Comparison of ENCODE assay signal across 16 mouse cellular contexts in genomic region chr7:30626647-30627046, GRCm38 (mm10). TPM values are rescaled to one million over a fixed set of nuclear protein-coding genes. Genes with fewer than 3 reads are reported as not detected.
DNase-seq lines count a peak whose midpoint lies in the region; ATAC-seq lines count a peak whose summit lies in the region.
"Had no signal": no experiment of that assay in that cellular context is flagged by ENCODE, and none has a peak within 500 bp of the region (broad histone marks: within the 10 kb centered on the region; RNA-seq: fewer than 3 reads in every experiment).

No protein-coding gene starts in this region.

- no peaks in the 10 kb centered on the region for H3K9me3 ChIP-seq in heart, embryonic 12.5 days (replicated peaks)
- H3K9me3 ChIP-seq in midbrain, embryonic 12.5 days: no peaks in the 10 kb centered on the region
- no peaks in the 10 kb centered on the region for H3K9me3 ChIP-seq in midbrain, embryonic 16.5 days (replicated peaks; ENCODE audit: control insufficient read depth, low read length, poor library complexity, severe bottlenecking)
- H3K9me3 ChIP-seq in hindbrain, embryonic 14.5 days (ENCODE audit: control insufficient read depth, low read length): no peaks in the 10 kb centered on the region
- H3K9me3 ChIP-seq in neural tube, embryonic 15.5 days (replicated peaks): no peaks in the 10 kb centered on the region
- H3K9me3 ChIP-seq: heart, embryonic 15.5 days had no signal

- 77% methylated on average over 5 of the region's 5 CpGs for WGBS in heart, embryonic 12.5 days
- WGBS in midbrain, embryonic 12.5 days: 87% methylated on average over 5 of the region's 5 CpGs
- 86% methylated on average over 5 of the region's 5 CpGs for WGBS in midbrain, embryonic 16.5 days
- 89% methylated on average over 5 of the region's 5 CpGs for WGBS in hindbrain, embryonic 14.5 days
- WGBS in neural tube, embryonic 15.5 days: 90% methylated on average over 5 of the region's 5 CpGs

- no peak for DNase-seq in heart, postnatal 14 days
- DNase-seq in hindbrain, embryonic 14.5 days (ENCODE audit: low spot score): no peak

- peaks cover 14% of the 10 kb centered on the region for H3K27me3 ChIP-seq in heart, embryonic 12.5 days (replicated peaks)
- peaks cover 23% of the 10 kb centered on the region for H3K27me3 ChIP-seq in midbrain, embryonic 12.5 days
- H3K27me3 ChIP-seq in midbrain, embryonic 16.5 days (ENCODE audit: control insufficient read depth, insufficient read depth, low read depth, low read length): peaks cover 14% of the 10 kb centered on the region
- peaks cover 10% of the 10 kb centered on the region for H3K27me3 ChIP-seq in hindbrain, embryonic 14.5 days (ENCODE audit: control insufficient read depth, insufficient read depth, low read length)
- peaks cover 28% of the 10 kb centered on the region for H3K27me3 ChIP-seq in neural tube, embryonic 15.5 days (replicated peaks)

- no peak overlapping the region; the same call in 1 of the 2 replicates for H3K4me3 ChIP-seq in heart, embryonic 12.5 days
- H3K4me3 ChIP-seq in midbrain, embryonic 12.5 days: no peak overlapping the region
- H3K4me3 ChIP-seq in midbrain, embryonic 16.5 days (ENCODE audit: low read depth, low read length): no peak overlapping the region
- peak overlapping the region; percentile 63; the same call in 1 of the 2 replicates for H3K4me3 ChIP-seq in hindbrain, embryonic 14.5 days (replicated peaks; ENCODE audit: low read length)
- no peak overlapping the region for H3K4me3 ChIP-seq in neural tube, embryonic 15.5 days (replicated peaks)

- no peak for ATAC-seq in heart, embryonic 12.5 days (ENCODE audit: insufficient number of reproducible peaks, low FRiP score)
- ATAC-seq in midbrain, embryonic 12.5 days (ENCODE audit: low FRiP score, low read depth): 0 out of 2 replicates have a peak, but pooled peaks have one; percentile 4
- ATAC-seq in midbrain, embryonic 16.5 days: no peak
- no peak for ATAC-seq in hindbrain, embryonic 14.5 days (ENCODE audit: low FRiP score)
- ATAC-seq in neural tube, embryonic 15.5 days (ENCODE audit: low FRiP score): peak; percentile 18; the same call in 1 of the 2 replicates
- no peak for ATAC-seq in inflammation-experienced regulatory T-cells, adult 6 months
- no peak for ATAC-seq in erythroid progenitor cell, adult 5-6 weeks (replicated peaks; ENCODE audit: low FRiP score, poor library complexity, severe bottlenecking)

- H3K4me1 ChIP-seq in heart, embryonic 12.5 days (replicated peaks): peaks cover 22% of the 10 kb centered on the region
- H3K4me1 ChIP-seq in midbrain, embryonic 12.5 days: peaks cover 12% of the 10 kb centered on the region
- peaks cover 9% of the 10 kb centered on the region for H3K4me1 ChIP-seq in midbrain, embryonic 16.5 days (ENCODE audit: control insufficient read depth, insufficient read depth, low read length)
- peaks cover 12% of the 10 kb centered on the region for H3K4me1 ChIP-seq in hindbrain, embryonic 14.5 days (replicated peaks; ENCODE audit: control insufficient read depth, insufficient read depth, low read length)
- H3K4me1 ChIP-seq in neural tube, embryonic 15.5 days: peaks cover 13% of the 10 kb centered on the region

- H3K9ac ChIP-seq in heart, embryonic 12.5 days: no peak overlapping the region
- H3K9ac ChIP-seq in midbrain, embryonic 12.5 days (replicated peaks): no peak overlapping the region
- H3K9ac ChIP-seq in midbrain, embryonic 16.5 days (ENCODE audit: low read depth, low read length): no peak overlapping the region
- no peak overlapping the region; the same call in 1 of the 2 replicates for H3K9ac ChIP-seq in hindbrain, embryonic 14.5 days
- no peak overlapping the region for H3K9ac ChIP-seq in neural tube, embryonic 15.5 days (replicated peaks)

- peaks cover 30% of the 10 kb centered on the region for H3K36me3 ChIP-seq in heart, embryonic 12.5 days
- peaks cover 28% of the 10 kb centered on the region for H3K36me3 ChIP-seq in midbrain, embryonic 12.5 days
- peaks cover 8% of the 10 kb centered on the region; the same call in 1 of the 2 replicates for H3K36me3 ChIP-seq in midbrain, embryonic 16.5 days (ENCODE audit: control insufficient read depth, insufficient read depth, low read length)
- H3K36me3 ChIP-seq in hindbrain, embryonic 14.5 days (replicated peaks; ENCODE audit: control insufficient read depth, insufficient read depth): peaks cover 31% of the 10 kb centered on the region
- peaks cover 25% of the 10 kb centered on the region for H3K36me3 ChIP-seq in neural tube, embryonic 15.5 days

- no peak overlapping the region for H3K27ac ChIP-seq in heart, embryonic 12.5 days (ENCODE audit: poor library complexity, severe bottlenecking)
- H3K27ac ChIP-seq in midbrain, embryonic 12.5 days (replicated peaks): no peak overlapping the region
- H3K27ac ChIP-seq in midbrain, embryonic 16.5 days (ENCODE audit: low read length): no peak overlapping the region
- H3K27ac ChIP-seq in hindbrain, embryonic 14.5 days: no peak overlapping the region
- H3K27ac ChIP-seq in neural tube, embryonic 15.5 days (replicated peaks): 0 out of 2 replicates have a peak overlapping the region, but pooled peaks have one; percentile 61

- peak overlapping the region; percentile 57; the same call in 1 of the 2 replicates for H3K4me2 ChIP-seq in heart, embryonic 12.5 days
- peak overlapping the region; percentile 95; the same call in 1 of the 2 replicates for H3K4me2 ChIP-seq in midbrain, embryonic 12.5 days (replicated peaks)
- H3K4me2 ChIP-seq in midbrain, embryonic 16.5 days (ENCODE audit: low read length): no peak overlapping the region; the same call in 1 of the 2 replicates
- H3K4me2 ChIP-seq in hindbrain, embryonic 14.5 days (replicated peaks): peak overlapping the region; percentile 53
- peak overlapping the region; percentile 89; the same call in 1 of the 2 replicates for H3K4me2 ChIP-seq in neural tube, embryonic 15.5 days

- intact Hi-C loops in heart, postnatal 14 days (cut with DNase I): no loop called here

RNA-seq across cellular contexts. Expression of gene Cox6b1, which starts 0.7 kb away (rescaled TPM):
- polyA plus RNA-seq in heart, embryonic 12.5 days (2016; fragmentation: Nextera tagmentation; extraction: Ambion mirVana): 1,789 and 1,831 TPM in 2 replicates
- total RNA-seq in heart, postnatal 14 days (2021): 1,000 to 10,000 TPM; 4,389 to 4,822 TPM
- 801 and 832 TPM in 2 replicates for polyA plus RNA-seq in midbrain, embryonic 12.5 days (2016; fragmentation: Nextera tagmentation; extraction: Ambion mirVana)
- polyA plus RNA-seq in midbrain, embryonic 16.5 days (2015; fragmentation: Nextera tagmentation; extraction: Ambion mirVana): 1,035 and 1,037 TPM in 2 replicates
- polyA plus RNA-seq in hindbrain, embryonic 14.5 days (2014; fragmentation: Nextera tagmentation; extraction: Ambion mirVana): 1,184 and 1,299 TPM in 2 replicates
- 1,176 and 1,358 TPM in 2 replicates for polyA plus RNA-seq in neural tube, embryonic 15.5 days (2015; fragmentation: Nextera tagmentation; extraction: Ambion mirVana)
- 100 to 1,000 TPM; 376 to 780 (median 668) TPM for polyA plus RNA-seq in inflammation-experienced regulatory T-cells, adult 6 months (2017; shearing (Covaris generic))
- 152 and 165 TPM in 2 replicates for total RNA-seq in erythroid progenitor cell, adult 5-6 weeks (2015; ENCODE audit: low replicate concordance)
- 128 and 263 TPM in 2 replicates for total RNA-seq in erythroid progenitor cell, adult 5-6 weeks (2017; ENCODE audit: low replicate concordance)

RNA-seq across cellular contexts. Expression of gene Etv2, which starts 9.0 kb away (rescaled TPM):
- 1.1 and 1.4 TPM in 2 replicates for polyA plus RNA-seq in heart, embryonic 12.5 days (2016; fragmentation: Nextera tagmentation; extraction: Ambion mirVana)
- total RNA-seq in heart, postnatal 14 days (2021): not detected
- not detected in 2 replicates for polyA plus RNA-seq in midbrain, embryonic 12.5 days (2016; fragmentation: Nextera tagmentation; extraction: Ambion mirVana)
- polyA plus RNA-seq in midbrain, embryonic 16.5 days (2015; fragmentation: Nextera tagmentation; extraction: Ambion mirVana): not detected in 2 replicates
- polyA plus RNA-seq in hindbrain, embryonic 14.5 days (2014; fragmentation: Nextera tagmentation; extraction: Ambion mirVana): 0.19 TPM in 1 of 2 replicates, not detected in the other
- polyA plus RNA-seq in neural tube, embryonic 15.5 days (2015; fragmentation: Nextera tagmentation; extraction: Ambion mirVana): not detected in 2 replicates
- not detected for polyA plus RNA-seq in inflammation-experienced regulatory T-cells, adult 6 months (2017; shearing (Covaris generic))
- not detected in 2 replicates for total RNA-seq in erythroid progenitor cell, adult 5-6 weeks (2015; ENCODE audit: low replicate concordance)
- not detected in 2 replicates for total RNA-seq in erythroid progenitor cell, adult 5-6 weeks (2017; ENCODE audit: low replicate concordance)
- total RNA-seq: adrenal gland, postnatal 10 days; gastrocnemius, adult 8-10 months; left cerebral cortex, postnatal 4 days had no signal
- polyA plus RNA-seq: C2C12; heart, embryonic 15.5 days; kidney, adult 2 months; neural tube, embryonic 11.5 days; thymus, postnatal 0 days had no signal

RNA-seq across cellular contexts. Expression of gene Upk1a, which starts 14.0 kb away (rescaled TPM):
- polyA plus RNA-seq in heart, embryonic 12.5 days (2016; fragmentation: Nextera tagmentation; extraction: Ambion mirVana): 0.44 and 2.5 TPM in 2 replicates
- total RNA-seq in heart, postnatal 14 days (2021): under 1 TPM; 0.34 to 0.38 TPM
- polyA plus RNA-seq in midbrain, embryonic 12.5 days (2016; fragmentation: Nextera tagmentation; extraction: Ambion mirVana): 0.75 and 0.85 TPM in 2 replicates
- polyA plus RNA-seq in midbrain, embryonic 16.5 days (2015; fragmentation: Nextera tagmentation; extraction: Ambion mirVana): 0.29 and 0.46 TPM in 2 replicates
- 0.43 and 0.76 TPM in 2 replicates for polyA plus RNA-seq in hindbrain, embryonic 14.5 days (2014; fragmentation: Nextera tagmentation; extraction: Ambion mirVana)
- polyA plus RNA-seq in neural tube, embryonic 15.5 days (2015; fragmentation: Nextera tagmentation; extraction: Ambion mirVana): 0.87 and 2.3 TPM in 2 replicates
- polyA plus RNA-seq in inflammation-experienced regulatory T-cells, adult 6 months (2017; shearing (Covaris generic)): 1 to 10 TPM in 2 of 3 experiments, under 1 TPM in 1; 0.47 to 3.1 (median 1.5) TPM
- not detected in 2 replicates for total RNA-seq in erythroid progenitor cell, adult 5-6 weeks (2015; ENCODE audit: low replicate concordance)
- total RNA-seq in erythroid progenitor cell, adult 5-6 weeks (2017; ENCODE audit: low replicate concordance): 2.7 TPM in 1 of 2 replicates, not detected in the other

RNA-seq across cellular contexts. Expression of gene Rbm42, which starts 23.5 kb away (rescaled TPM):
- polyA plus RNA-seq in heart, embryonic 12.5 days (2016; fragmentation: Nextera tagmentation; extraction: Ambion mirVana): 96.5 and 103 TPM in 2 replicates
- total RNA-seq in heart, postnatal 14 days (2021): 10 to 100 TPM; 49.1 to 53.1 TPM
- 153 and 154 TPM in 2 replicates for polyA plus RNA-seq in midbrain, embryonic 12.5 days (2016; fragmentation: Nextera tagmentation; extraction: Ambion mirVana)
- polyA plus RNA-seq in midbrain, embryonic 16.5 days (2015; fragmentation: Nextera tagmentation; extraction: Ambion mirVana): 127 and 132 TPM in 2 replicates
- 115 and 118 TPM in 2 replicates for polyA plus RNA-seq in hindbrain, embryonic 14.5 days (2014; fragmentation: Nextera tagmentation; extraction: Ambion mirVana)
- 125 and 129 TPM in 2 replicates for polyA plus RNA-seq in neural tube, embryonic 15.5 days (2015; fragmentation: Nextera tagmentation; extraction: Ambion mirVana)
- 10 to 100 TPM; 21.7 to 30.7 (median 28.0) TPM for polyA plus RNA-seq in inflammation-experienced regulatory T-cells, adult 6 months (2017; shearing (Covaris generic))
- total RNA-seq in erythroid progenitor cell, adult 5-6 weeks (2015; ENCODE audit: low replicate concordance): 35.0 and 44.9 TPM in 2 replicates
- 11.4 and 26.3 TPM in 2 replicates for total RNA-seq in erythroid progenitor cell, adult 5-6 weeks (2017; ENCODE audit: low replicate concordance)

RNA-seq across cellular contexts. Expression of gene Zbtb32, which starts 27.9 kb away (rescaled TPM):
- polyA plus RNA-seq in heart, embryonic 12.5 days (2016; fragmentation: Nextera tagmentation; extraction: Ambion mirVana): 0.09 and 0.44 TPM in 2 replicates
- not detected for total RNA-seq in heart, postnatal 14 days (2021)
- polyA plus RNA-seq in midbrain, embryonic 12.5 days (2016; fragmentation: Nextera tagmentation; extraction: Ambion mirVana): 0.34 and 0.47 TPM in 2 replicates
- 0.20 and 0.22 TPM in 2 replicates for polyA plus RNA-seq in midbrain, embryonic 16.5 days (2015; fragmentation: Nextera tagmentation; extraction: Ambion mirVana)
- 0.35 and 0.42 TPM in 2 replicates for polyA plus RNA-seq in hindbrain, embryonic 14.5 days (2014; fragmentation: Nextera tagmentation; extraction: Ambion mirVana)
- polyA plus RNA-seq in neural tube, embryonic 15.5 days (2015; fragmentation: Nextera tagmentation; extraction: Ambion mirVana): 0.37 and 0.44 TPM in 2 replicates
- 10 to 100 TPM; 11.7 to 28.7 (median 11.9) TPM for polyA plus RNA-seq in inflammation-experienced regulatory T-cells, adult 6 months (2017; shearing (Covaris generic))
- not detected in 2 replicates for total RNA-seq in erythroid progenitor cell, adult 5-6 weeks (2015; ENCODE audit: low replicate concordance)
- total RNA-seq in erythroid progenitor cell, adult 5-6 weeks (2017; ENCODE audit: low replicate concordance): 0.39 TPM in 1 of 2 replicates, not detected in the other
- total RNA-seq: gastrocnemius, adult 8-10 months; left cerebral cortex, postnatal 4 days had no signal
- polyA plus RNA-seq: neural tube, embryonic 11.5 days had no signal

Comparison
In these comparisons a context has a peak if more than half of its experiments do, and no peak if none do; other contexts are left out.
1. ATAC-seq: peak in midbrain, embryonic 12.5 days (single experiment) and neural tube, embryonic 15.5 days (single experiment); none in heart, embryonic 12.5 days (single experiment), midbrain, embryonic 16.5 days (single experiment), hindbrain, embryonic 14.5 days (single experiment), inflammation-experienced regulatory T-cells, adult 6 months (single experiment) and erythroid progenitor cell, adult 5-6 weeks (single experiment).